In genomic region chr2:160621661-160622211, GRCm38 (mm10) we compare ENCODE assay signal across 8 mouse cellular contexts. TPM values are rescaled to one million over a fixed set of nuclear protein-coding genes. Genes with fewer than 3 reads are reported as not detected.
DNase-seq lines count a peak whose midpoint lies in the region; ATAC-seq and TF ChIP-seq lines count a peak whose summit lies in the region.

No protein-coding gene starts in this region.

- peak; percentile 99 for DNase-seq in 3T3-L1 (ENCODE audit: low read depth, low spot score)
- peak; percentile 85 for DNase-seq in adrenal gland, adult 8-10 months
- peak; percentile 89 for DNase-seq in forebrain, embryonic 14.5 days (ENCODE audit: low spot score)
- peak; percentile 19 to 51 for DNase-seq in layer of hippocampus, adult 18-20 months (ENCODE audit: low spot score in 2 of 2)
- peak; percentile 95 for DNase-seq in lung, postnatal 0 days (ENCODE audit: low spot score)
- peak; percentile 34 to 73 for DNase-seq in urinary bladder, adult 18-20 months (ENCODE audit: low spot score in 2 of 2)

- 40% methylated on average over 5 of the region's 5 CpGs for WGBS in forebrain, embryonic 14.5 days
- 41% methylated on average over 5 of the region's 5 CpGs for WGBS in heart, embryonic 16.5 days
- 14% methylated on average over 5 of the region's 5 CpGs for WGBS in lung, postnatal 0 days

- H3K27ac ChIP-seq in forebrain, embryonic 14.5 days (ENCODE audit: low read depth, low read length), result peak overlapping the region; percentile 45; the same call in 1 of the 2 replicates
- H3K27ac ChIP-seq in heart, embryonic 16.5 days (ENCODE audit: low read length), result peak overlapping the region; percentile 75
- peak overlapping the region; percentile 74 for H3K27ac ChIP-seq in lung, postnatal 0 days (ENCODE audit: low read length)

- H3K4me3 ChIP-seq in forebrain, embryonic 14.5 days (ENCODE audit: low read depth, low read length), result no peak overlapping the region
- no peak overlapping the region for H3K4me3 ChIP-seq in heart, embryonic 16.5 days (ENCODE audit: low read length)
- H3K4me3 ChIP-seq in lung, postnatal 0 days (ENCODE audit: low read depth, low read length), result no peak overlapping the region

- peaks cover 25% of the 10 kb centered on the region for H3K4me1 ChIP-seq in forebrain, embryonic 14.5 days (ENCODE audit: control insufficient read depth, insufficient read depth, low read length)
- H3K4me1 ChIP-seq in heart, embryonic 16.5 days (ENCODE audit: control insufficient read depth, insufficient read depth, low read length), result peaks cover 30% of the 10 kb centered on the region
- peaks cover 13% of the 10 kb centered on the region; the same call in 1 of the 2 replicates for H3K4me1 ChIP-seq in lung, postnatal 0 days (ENCODE audit: insufficient read depth, low read depth, low read length)

- no peak overlapping the region for H3K9ac ChIP-seq in forebrain, embryonic 14.5 days (ENCODE audit: low read length)
- no peak overlapping the region for H3K9ac ChIP-seq in heart, embryonic 16.5 days (ENCODE audit: low read length)
- no peak overlapping the region for H3K9ac ChIP-seq in lung, postnatal 0 days (replicated peaks; ENCODE audit: low read depth)

- peak; percentile 40; the same call in 1 of the 2 replicates for ATAC-seq in forebrain, embryonic 14.5 days
- ATAC-seq in heart, embryonic 16.5 days (replicated peaks; ENCODE audit: extremely low read depth, insufficient read depth, low FRiP score), result peak; percentile 57
- ATAC-seq in lung, postnatal 0 days, result peak; percentile 76
- no peak for ATAC-seq in monocyte, adult 5-6 weeks (replicated peaks; ENCODE audit: insufficient number of reproducible peaks, low FRiP score, low TSS enrichment, poor library complexity, severe bottlenecking)

- H3K4me2 ChIP-seq in forebrain, embryonic 14.5 days (ENCODE audit: low read length), result no peak overlapping the region
- peak overlapping the region; percentile 16; the same call in 1 of the 2 replicates for H3K4me2 ChIP-seq in heart, embryonic 16.5 days (ENCODE audit: low read depth, low read length)
- 0 out of 2 replicates have a peak overlapping the region, but pooled peaks have one; percentile 11 for H3K4me2 ChIP-seq in lung, postnatal 0 days (replicated peaks; ENCODE audit: low read depth, low read length)

- H3K27me3 ChIP-seq in forebrain, embryonic 14.5 days (replicated peaks; ENCODE audit: control insufficient read depth, insufficient read depth, low read length), result no peaks in the 10 kb centered on the region
- H3K27me3 ChIP-seq in heart, embryonic 16.5 days (ENCODE audit: control insufficient read depth, insufficient read depth, low read length), result no peaks in the 10 kb centered on the region
- no peaks in the 10 kb centered on the region for H3K27me3 ChIP-seq in lung, postnatal 0 days (replicated peaks; ENCODE audit: insufficient read depth, low read length)

- peak; percentile 34 for TF ChIP-seq CTCF in lung, postnatal 0 days (IDR thresholded peaks at IDR 0.05)

- H3K9me3 ChIP-seq in forebrain, embryonic 14.5 days (replicated peaks; ENCODE audit: control insufficient read depth, low read length), result no peaks in the 10 kb centered on the region
- H3K9me3 ChIP-seq in heart, embryonic 16.5 days (replicated peaks; ENCODE audit: control insufficient read depth, low read length), result no peaks in the 10 kb centered on the region
- H3K9me3 ChIP-seq in lung, postnatal 0 days (ENCODE audit: low read length), result no peaks in the 10 kb centered on the region

- TF ChIP-seq EP300 in lung, postnatal 0 days (IDR thresholded peaks at IDR 0.05), result peak; percentile 98

- no peaks in the 10 kb centered on the region for H3K36me3 ChIP-seq in forebrain, embryonic 14.5 days (ENCODE audit: control insufficient read depth, insufficient read depth, low read length)
- H3K36me3 ChIP-seq in heart, embryonic 16.5 days (ENCODE audit: control insufficient read depth, insufficient read depth), result no peaks in the 10 kb centered on the region
- H3K36me3 ChIP-seq in lung, postnatal 0 days (ENCODE audit: insufficient read depth, low read length), result no peaks in the 10 kb centered on the region

RNA-seq across cellular contexts. Expression of gene Top1, which starts 24.0 kb away (rescaled TPM):
- 10 to 100 TPM; 69.6 to 84.6 (median 76.7) TPM for total RNA-seq in adrenal gland, adult 8-10 months (2022)
- polyA plus RNA-seq in forebrain, embryonic 14.5 days (2014; fragmentation: Nextera tagmentation; extraction: Ambion mirVana), result 84.0 and 85.1 TPM in 2 replicates
- polyA plus RNA-seq in heart, embryonic 16.5 days (2015; fragmentation: Nextera tagmentation; extraction: Ambion mirVana), result 44.3 and 48.7 TPM in 2 replicates
- 10 to 100 TPM; 79.0 to 80.3 TPM for total RNA-seq in layer of hippocampus, adult 18-20 months (2021)
- polyA plus RNA-seq in lung, postnatal 0 days (2015; fragmentation: Nextera tagmentation; extraction: Ambion mirVana), result 38.7 and 51.5 TPM in 2 replicates
- 127 to 181 TPM (median 138 TPM) in 3 replicates for total RNA-seq in monocyte, adult 5-6 weeks (2017)

Comparison
In these comparisons a context has a peak if more than half of its experiments do, and no peak if none do; other contexts are left out.
1. DNase-seq: peak in every context shown above with its lines; median percentile 99 in 3T3-L1; 95 in lung, postnatal 0 days; 89 in forebrain, embryonic 14.5 days; 85 in adrenal gland, adult 8-10 months; 54 in urinary bladder, adult 18-20 months; 35 in layer of hippocampus, adult 18-20 months.